Mouse (Mus musculus): Measurements from ENCODE around the gene Uap1.
"Not testable (repeated sequence)": the region's sequence is repeated elsewhere in the genome, so short reads cannot be mapped to it uniquely, and the experiment has no call there.

The Uap1 gene

DNA sequence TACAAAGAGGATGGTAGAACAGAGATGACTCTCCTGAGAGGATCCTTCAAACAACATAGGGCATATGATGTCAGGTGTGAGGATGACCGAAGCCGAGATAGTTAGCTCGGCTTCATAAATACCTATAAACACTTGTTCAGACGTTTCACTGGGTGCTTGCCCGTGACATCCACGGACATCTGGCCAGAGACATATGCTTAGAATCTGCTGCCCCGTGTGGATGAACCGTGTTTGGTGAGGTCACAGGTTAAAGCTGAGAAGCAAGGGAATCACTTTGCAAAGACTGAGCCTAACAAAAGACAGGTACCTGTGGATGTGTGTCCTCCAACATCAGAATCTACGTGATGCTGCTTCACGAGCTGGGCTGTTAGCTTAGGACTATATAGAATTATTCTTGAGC is 62.5 kb downstream of the Uap1 start:
- DNase-seq (ENCODE audit: low spot score) = no peak

GRCm38 (mm10) chr1:170111651-170112226 is 63.0 kb downstream of the Uap1 start:
- DNase-seq (ENCODE audit: low spot score) = no peak

DNA sequence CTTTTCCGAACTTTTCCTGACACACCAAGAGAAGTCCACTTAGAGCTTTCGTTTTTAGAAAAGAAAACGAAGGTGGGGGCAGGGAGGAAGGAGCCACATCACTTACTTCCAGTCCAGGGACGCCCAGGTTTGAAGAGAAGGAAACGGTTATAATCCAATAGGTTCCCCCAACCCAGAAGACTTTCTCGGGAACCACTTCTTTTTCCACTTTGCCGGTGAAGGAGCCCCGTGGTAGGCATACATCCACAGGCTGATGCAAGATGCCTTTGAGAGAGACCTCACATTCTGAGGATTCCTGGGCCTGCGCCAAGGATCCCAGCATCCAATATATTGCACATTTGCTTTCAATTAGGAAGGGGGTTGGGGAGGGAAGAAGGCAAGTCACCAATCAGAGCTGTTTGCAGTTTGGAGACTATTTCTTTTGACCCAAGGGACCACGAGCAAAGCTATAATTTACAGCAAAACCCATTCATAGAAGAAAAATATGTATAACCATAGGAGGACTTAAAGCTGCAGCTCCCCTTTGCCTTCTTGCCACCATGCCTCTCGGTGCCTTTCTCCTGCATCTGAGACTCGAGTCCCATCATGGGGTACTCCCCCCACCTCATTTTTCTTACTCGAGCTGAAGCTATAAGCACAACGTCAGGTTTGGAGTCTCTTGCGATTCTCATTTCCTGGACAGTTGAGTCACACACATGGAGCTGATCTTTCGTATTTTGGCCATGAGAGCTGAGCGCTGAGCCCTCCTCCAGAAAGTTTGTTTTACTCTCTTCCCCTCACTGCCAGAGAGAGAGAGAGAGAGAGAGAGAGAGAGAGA is 64.0 kb downstream of the Uap1 start, which contains the start of gene Ddr2:
TSS of gene Ddr2 (minus strand) at position 247 of the 817 bp plus-strand sequence.
- no peak for DNase-seq (ENCODE audit: low spot score)

- DNase-seq (ENCODE audit: low spot score) = no peak
Observed at GRCm38 (mm10) chr1:170109776-170110515, 64.8 kb downstream of the Uap1 start.

GRCm38 (mm10) chr1:170102814-170103213 is 71.9 kb downstream of the Uap1 start:
- DNase-seq (ENCODE audit: low spot score) = not testable (repeated sequence)
